Mouse (Mus musculus): ENCODE results near the gene Apol6.
A peak's percentile ranks its signal among the peaks of the same experiment; 100 is the strongest.
"Not testable (repeated sequence)": the region's sequence is repeated elsewhere in the genome, so short reads cannot be mapped to it uniquely, and the experiment has no call there.

Gene Apol6

GRCm38 (mm10) chr15:77031271-77031670 lies 13.3 kb upstream of the Apol6 start:
- DNase-seq (ENCODE audit: low spot score), result no peak

DNA sequence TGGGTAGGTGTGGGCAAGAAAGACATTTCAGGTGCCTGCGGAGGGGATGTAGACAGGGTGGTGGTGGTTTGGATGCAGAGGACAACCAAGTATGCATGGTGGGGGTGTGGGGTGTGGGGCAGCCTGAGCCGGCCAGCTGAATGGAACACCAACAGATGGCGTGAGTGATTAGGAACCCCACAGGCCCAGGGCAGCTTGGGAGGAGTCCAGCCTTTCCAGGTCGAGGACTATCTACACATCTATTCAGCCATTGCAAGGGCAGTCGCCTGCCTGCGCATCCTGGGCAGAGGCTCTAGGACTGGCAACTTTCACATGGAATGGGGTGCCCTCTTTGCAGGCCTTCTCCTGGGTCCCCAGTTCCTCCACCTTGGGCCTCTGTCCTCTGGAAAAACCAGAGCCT lies 10.0 kb upstream of the Apol6 start:
- no peak for DNase-seq (ENCODE audit: low spot score)

- DNase-seq (ENCODE audit: low spot score), result no peak
Observed at GRCm38 (mm10) chr15:77035643-77036042, 8.9 kb upstream of the Apol6 start.

DNA sequence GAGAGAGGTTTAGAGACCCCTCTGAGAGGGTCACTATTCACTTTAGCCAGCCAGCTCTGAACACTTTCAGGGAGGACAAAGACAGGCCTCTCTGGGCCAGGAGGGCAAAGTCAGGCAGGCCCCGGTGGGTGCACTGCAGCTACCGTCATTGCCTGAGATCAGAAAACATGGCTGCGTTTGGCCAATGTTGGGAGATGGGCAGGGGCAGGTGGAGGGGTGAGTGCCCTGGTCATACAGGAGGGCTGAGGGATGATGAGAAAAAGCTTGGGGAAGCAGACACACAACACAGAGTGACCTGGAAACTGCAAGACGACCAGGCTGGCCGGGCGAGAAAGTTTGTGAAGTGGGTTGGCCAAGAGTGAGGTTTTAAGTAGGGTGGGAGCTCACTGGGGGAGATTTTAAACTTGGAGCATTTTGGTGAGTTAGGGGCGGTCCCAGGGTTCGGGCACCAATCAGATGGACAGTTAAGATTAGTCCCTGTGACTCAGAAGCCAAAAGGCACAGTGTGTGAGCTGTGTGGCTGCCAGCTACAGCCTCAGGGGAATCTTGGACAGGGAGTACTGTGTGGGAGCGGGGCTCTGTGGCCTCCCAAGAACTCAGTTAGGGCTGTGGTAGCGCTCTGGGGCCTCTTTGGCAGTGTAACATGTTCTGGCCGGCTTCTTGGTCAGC lies 8.1 kb upstream of the Apol6 start:
- DNase-seq (ENCODE audit: low spot score), result peak; percentile 79

DNA sequence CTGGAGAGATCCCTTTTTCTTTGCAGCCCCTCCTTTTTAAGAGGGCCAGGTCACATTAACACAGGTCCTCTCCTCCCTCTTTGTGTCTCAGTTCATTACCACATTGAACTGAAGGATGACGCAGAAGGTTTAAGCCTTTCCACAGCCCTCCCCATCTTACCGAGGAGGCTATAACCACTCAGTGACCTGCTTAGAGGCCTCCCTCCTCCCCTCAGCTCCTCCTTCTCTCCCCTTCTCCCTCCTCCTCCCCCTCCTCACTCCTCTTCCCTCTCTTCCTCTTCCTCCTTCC lies 7.6 kb upstream of the Apol6 start:
- no peak for DNase-seq (ENCODE audit: low spot score)

GRCm38 (mm10) chr15:77037278-77038161 lies 7.0 kb upstream of the Apol6 start:
- peak; percentile 76 for DNase-seq (ENCODE audit: low spot score)

GRCm38 (mm10) chr15:77039211-77039700 lies 5.3 kb upstream of the Apol6 start:
- no peak for DNase-seq (ENCODE audit: low spot score)

DNA sequence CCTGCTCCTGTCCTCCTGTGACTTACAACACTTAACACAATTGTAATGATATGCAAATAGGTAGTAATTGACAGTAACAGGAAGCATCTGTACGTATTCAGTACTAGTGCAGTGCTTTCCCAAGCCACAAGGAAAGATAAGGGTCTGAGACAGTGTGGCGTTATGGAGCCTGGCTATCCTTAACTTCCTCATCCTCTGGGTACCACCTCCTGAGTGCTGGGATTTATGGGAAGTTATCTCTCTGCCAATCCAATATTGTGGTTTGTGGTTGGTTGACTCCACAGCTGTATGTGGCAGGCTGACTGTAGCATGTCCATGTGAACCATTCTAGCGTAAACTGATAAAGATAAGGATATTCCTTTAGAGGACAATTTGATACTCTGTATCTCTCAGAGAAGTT lies 3.7 kb upstream of the Apol6 start:
- no peak for DNase-seq (ENCODE audit: low spot score)

DNA sequence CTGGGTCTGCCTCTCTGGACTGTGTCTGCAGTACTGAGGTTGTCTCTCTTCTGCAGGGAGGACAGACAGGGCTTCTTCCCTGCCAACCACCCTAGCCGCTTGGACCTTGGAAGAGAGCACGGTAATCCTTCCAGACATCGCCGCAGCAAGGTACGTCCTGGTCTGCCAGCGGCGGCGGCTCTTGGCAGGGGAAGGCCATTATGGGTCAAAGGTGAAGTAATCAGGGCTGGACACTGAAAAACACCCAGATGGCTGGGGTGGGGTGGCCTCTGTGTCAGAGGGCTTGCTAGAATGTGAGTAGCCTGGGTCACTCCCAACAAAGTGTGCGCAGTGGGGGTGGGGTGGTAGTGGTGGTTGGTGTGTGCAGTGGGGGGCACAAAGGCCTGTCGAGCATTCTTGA lies 1.1 kb downstream of the Apol6 start:
- DNase-seq (ENCODE audit: low spot score), result no peak

DNA sequence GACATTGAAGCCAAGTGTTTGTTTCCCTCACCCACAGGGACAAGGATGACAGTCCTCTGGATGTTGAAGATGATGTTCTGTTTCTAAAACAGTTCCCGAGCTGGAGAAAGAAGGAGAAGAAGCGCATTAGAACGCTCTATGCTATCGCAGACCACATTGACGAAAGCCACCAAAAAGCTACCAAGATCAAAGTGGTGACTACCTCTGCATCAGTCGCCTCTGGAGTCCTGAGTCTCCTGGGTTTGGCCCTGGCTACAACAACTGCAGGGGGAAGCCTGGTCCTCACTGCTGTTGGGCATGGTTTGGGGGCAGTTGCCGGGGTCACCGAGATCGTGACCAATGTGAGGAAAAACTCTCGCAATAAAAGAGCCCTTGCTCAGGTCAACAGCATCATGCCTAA lies 6.0 kb downstream of the Apol6 start, which contains the start of gene Mb:
TSS of gene Mb (minus strand) at position 101 of the 400 bp plus-strand sequence.
- DNase-seq (ENCODE audit: low spot score), result no peak

- DNase-seq (ENCODE audit: low spot score), result no peak
Observed at GRCm38 (mm10) chr15:77052176-77052575, 7.6 kb downstream of the Apol6 start.

- DNase-seq (ENCODE audit: low spot score), result no peak
Observed at GRCm38 (mm10) chr15:77053021-77053420, 8.5 kb downstream of the Apol6 start.

DNA sequence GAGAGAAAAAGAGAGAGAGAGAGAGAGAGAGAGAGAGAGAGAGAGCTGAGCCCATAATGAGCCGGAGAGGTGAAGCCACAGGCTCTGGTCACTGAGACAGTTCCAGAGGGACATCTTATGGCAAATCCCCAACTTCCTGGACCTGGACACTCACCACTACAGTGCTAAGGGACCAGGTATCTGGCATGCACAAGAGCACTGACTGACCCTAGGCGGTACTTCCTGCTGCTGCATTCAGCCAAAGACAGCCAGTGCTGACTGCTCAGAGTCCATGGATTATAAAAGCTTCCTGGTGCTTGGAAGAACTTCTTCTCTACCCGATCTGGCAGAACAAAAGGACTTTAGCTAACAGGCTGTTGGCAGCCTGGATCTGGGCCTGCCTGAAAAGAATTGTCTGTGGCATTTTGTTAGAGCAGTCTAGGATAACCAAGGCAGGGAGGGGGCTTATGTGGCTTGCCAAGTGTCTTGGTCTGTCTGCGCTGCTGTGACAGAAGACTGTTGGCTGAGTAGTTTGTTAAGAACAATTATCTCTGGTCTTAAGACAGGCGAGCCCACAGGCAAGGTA lies 10.2 kb downstream of the Apol6 start:
- no peak for DNase-seq (ENCODE audit: low spot score)

- DNase-seq (ENCODE audit: low spot score), result no peak
Observed at GRCm38 (mm10) chr15:77056001-77056790, 11.7 kb downstream of the Apol6 start.

DNA sequence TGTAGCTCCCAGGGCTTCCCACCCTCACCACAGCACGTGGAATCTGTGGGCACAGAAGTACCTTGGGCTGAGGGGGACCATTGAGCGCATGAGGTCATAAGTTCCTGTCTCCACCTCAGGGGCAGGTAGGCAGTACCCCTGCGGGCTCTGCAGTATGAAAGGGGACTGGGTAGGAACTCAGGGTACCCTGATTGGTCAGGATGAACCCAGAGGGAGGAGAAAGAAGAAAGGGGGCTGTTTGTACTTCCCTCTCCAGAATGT lies 12.2 kb downstream of the Apol6 start:
- no peak for DNase-seq (ENCODE audit: low spot score)

GRCm38 (mm10) chr15:77058566-77058965 lies 14.0 kb downstream of the Apol6 start:
- DNase-seq (ENCODE audit: low spot score), result no peak

DNA sequence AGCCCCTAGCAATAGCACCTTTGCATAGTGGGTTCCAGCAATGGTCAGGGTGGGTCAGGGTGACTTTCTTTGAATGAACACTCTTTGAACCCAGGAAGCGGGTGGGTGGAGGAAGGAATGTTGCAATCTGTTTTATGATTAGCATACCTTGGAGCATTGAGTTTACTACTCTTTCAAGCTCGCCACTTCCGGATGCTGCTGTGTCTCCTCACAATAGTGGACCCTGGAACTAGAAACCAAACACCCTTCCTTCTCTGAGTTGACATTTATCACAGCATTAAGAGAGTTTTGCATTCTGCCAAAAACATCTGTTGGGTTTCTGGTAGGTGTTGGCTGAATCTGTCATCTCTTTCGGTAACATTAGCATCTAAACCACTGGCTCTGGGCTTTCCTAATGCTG lies 14.9 kb downstream of the Apol6 start:
- DNase-seq (ENCODE audit: low spot score), result not testable (repeated sequence)

- no peak for DNase-seq (ENCODE audit: low spot score)
Observed at GRCm38 (mm10) chr15:77062746-77063145, 18.2 kb downstream of the Apol6 start.

GRCm38 (mm10) chr15:77065259-77065852 lies 20.8 kb downstream of the Apol6 start:
- no peak for DNase-seq (ENCODE audit: low spot score)

DNA sequence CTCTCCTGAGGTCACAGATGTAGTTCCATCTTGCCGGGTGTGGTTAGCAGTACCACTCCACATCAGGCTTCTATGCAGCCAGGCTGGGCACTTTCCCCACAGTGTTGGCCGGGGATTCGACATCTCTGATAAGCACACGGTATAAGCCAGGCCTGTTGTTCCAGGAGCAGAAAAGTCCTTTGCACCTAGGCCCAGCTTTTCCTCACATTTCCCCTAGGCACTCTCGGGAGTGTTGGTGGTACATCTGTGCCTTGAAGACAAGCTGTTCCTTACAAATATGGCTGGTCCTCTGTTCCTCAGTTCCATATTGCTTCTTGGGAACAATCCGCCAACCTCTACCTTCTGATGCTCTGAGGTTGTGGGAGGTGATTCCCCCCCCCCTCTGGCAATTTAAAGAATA lies 21.7 kb downstream of the Apol6 start:
- DNase-seq (ENCODE audit: low spot score), result no peak

GRCm38 (mm10) chr15:77068439-77068861 lies 23.9 kb downstream of the Apol6 start:
- DNase-seq (ENCODE audit: low spot score), result no peak

GRCm38 (mm10) chr15:77069019-77069418 lies 24.5 kb downstream of the Apol6 start:
- no peak for DNase-seq (ENCODE audit: low spot score)

All from ovary, adult 18-20 months (tissue).